Mouse (Mus musculus): ENCODE results near the gene Cd164l2. TPM values are rescaled to one million over a fixed set of nuclear protein-coding genes. Genes with fewer than 3 reads are reported as not detected.

Gene Cd164l2
- total RNA-seq, 1 experiment = 2.2 TPM

GRCm38 (mm10) chr4:133257230-133257629 lies 45.3 kb downstream of the Cd164l2 start:
- Histone ChIP-seq H3K9ac (ENCODE audit: insufficient read depth, low read depth, low read length, poor library complexity, severe bottlenecking) (peak overlapping the region; percentile 36; the same call in 1 of the 2 replicates), H3K4me1 (ENCODE audit: control insufficient read depth in 2 of 2, insufficient read depth in 2 of 2, low read length in 2 of 2, poor library complexity in 1 of 2) (peaks cover 0 to 12% of the 10 kb centered on the region in 2 experiments; a peak in 1 of 4 replicates), H3K36me3 (ENCODE audit: control insufficient read depth, insufficient read depth, low read length, poor library complexity, severe bottlenecking) (no peaks in the 10 kb centered on the region), H3K9me3 (ENCODE audit: control insufficient read depth, insufficient read depth, low read depth, low read length) (no peaks in the 10 kb centered on the region), H3K27ac (ENCODE audit: insufficient read depth, low read depth, low read length, poor library complexity, severe bottlenecking) (no peak overlapping the region), H3K4me3 (ENCODE audit: insufficient read depth in 1 of 2, low read depth in 1 of 2, low read length in 2 of 2, poor library complexity in 1 of 2, severe bottlenecking in 1 of 2) (peak overlapping the region; percentile 49 to 55)
- TF ChIP-seq ZNF384 (IDR thresholded peaks at IDR 0.05; ENCODE audit: low read depth, low read length) = no peak
- no peak for TF ChIP-seq CHD2 (IDR thresholded peaks at IDR 0.05; ENCODE audit: low read depth, low read length)
- no peak for TF ChIP-seq MAFK (IDR thresholded peaks at IDR 0.05; ENCODE audit: insufficient read depth, low read depth, low read length)
- TF ChIP-seq HCFC1 (IDR thresholded peaks at IDR 0.05; ENCODE audit: borderline replicate concordance, insufficient read depth, low read length) = no peak
- TF ChIP-seq ZC3H11A (IDR thresholded peaks at IDR 0.05; ENCODE audit: borderline replicate concordance, low read depth, low read length) = no peak
- DNase-seq (ENCODE audit: low read depth, low spot score) = no peak
- in situ Hi-C loops (cut with MboI; ENCODE audit: low sequenced_read_pairs in 2 of 2, unreplicated experiment in 2 of 2) = no loop called here

GRCm38 (mm10) chr4:133257798-133258408 lies 46.0 kb downstream of the Cd164l2 start:
- no peaks in the 10 kb centered on the region for H3K36me3 ChIP-seq (ENCODE audit: control insufficient read depth, insufficient read depth, low read length, poor library complexity, severe bottlenecking)
- DNase-seq (ENCODE audit: low read depth, low spot score) = no peak
- H3K4me3 ChIP-seq (ENCODE audit: insufficient read depth in 1 of 2, low read depth in 1 of 2, low read length in 2 of 2, poor library complexity in 1 of 2, severe bottlenecking in 1 of 2) = no peak overlapping the region
- no peak overlapping the region for H3K9ac ChIP-seq (ENCODE audit: insufficient read depth, low read depth, low read length, poor library complexity, severe bottlenecking)
- H3K9me3 ChIP-seq (ENCODE audit: control insufficient read depth, insufficient read depth, low read depth, low read length) = no peaks in the 10 kb centered on the region
- TF ChIP-seq MAFK (IDR thresholded peaks at IDR 0.05; ENCODE audit: insufficient read depth, low read depth, low read length) (no peak), ZC3H11A (IDR thresholded peaks at IDR 0.05; ENCODE audit: borderline replicate concordance, low read depth, low read length) (no peak), CHD2 (IDR thresholded peaks at IDR 0.05; ENCODE audit: low read depth, low read length) (no peak), ZNF384 (IDR thresholded peaks at IDR 0.05; ENCODE audit: low read depth, low read length) (no peak), HCFC1 (IDR thresholded peaks at IDR 0.05; ENCODE audit: borderline replicate concordance, insufficient read depth, low read length) (no peak)
- in situ Hi-C loops (cut with MboI; ENCODE audit: low sequenced_read_pairs in 2 of 2, unreplicated experiment in 2 of 2) = no loop called here
- peaks cover 0 to 18% of the 10 kb centered on the region in 2 experiments; a peak in 1 of 4 replicates for H3K4me1 ChIP-seq (ENCODE audit: control insufficient read depth in 2 of 2, insufficient read depth in 2 of 2, low read length in 2 of 2, poor library complexity in 1 of 2)
- no peak overlapping the region for H3K27ac ChIP-seq (ENCODE audit: insufficient read depth, low read depth, low read length, poor library complexity, severe bottlenecking)

- H3K4me1 ChIP-seq (ENCODE audit: control insufficient read depth in 2 of 2, insufficient read depth in 2 of 2, low read length in 2 of 2, poor library complexity in 1 of 2) = peaks cover 0 to 16% of the 10 kb centered on the region in 2 experiments; a peak in 1 of 4 replicates
- H3K9ac ChIP-seq (ENCODE audit: insufficient read depth, low read depth, low read length, poor library complexity, severe bottlenecking) = peak overlapping the region; percentile 13; the same call in 1 of the 2 replicates
- no peaks in the 10 kb centered on the region for H3K9me3 ChIP-seq (ENCODE audit: control insufficient read depth, insufficient read depth, low read depth, low read length)
- TF ChIP-seq ZC3H11A (IDR thresholded peaks at IDR 0.05; ENCODE audit: borderline replicate concordance, low read depth, low read length) = no peak
- TF ChIP-seq HCFC1 (IDR thresholded peaks at IDR 0.05; ENCODE audit: borderline replicate concordance, insufficient read depth, low read length) = no peak
- H3K27ac ChIP-seq (ENCODE audit: insufficient read depth, low read depth, low read length, poor library complexity, severe bottlenecking) = no peak overlapping the region
- H3K4me3 ChIP-seq (ENCODE audit: insufficient read depth in 1 of 2, low read depth in 1 of 2, low read length in 2 of 2, poor library complexity in 1 of 2, severe bottlenecking in 1 of 2) = peak overlapping the region in 1 of 2 experiments; percentile 5; a peak in 1 of 4 replicates
- DNase-seq (ENCODE audit: low read depth, low spot score) = no peak
- in situ Hi-C loops (cut with MboI; ENCODE audit: low sequenced_read_pairs in 2 of 2, unreplicated experiment in 2 of 2) = no loop called here
- H3K36me3 ChIP-seq (ENCODE audit: control insufficient read depth, insufficient read depth, low read length, poor library complexity, severe bottlenecking) = peaks cover 13% of the 10 kb centered on the region
Measured at GRCm38 (mm10) chr4:133261641-133262374, 49.9 kb downstream of the Cd164l2 start.

GRCm38 (mm10) chr4:133262375-133262765 lies 50.4 kb downstream of the Cd164l2 start:
- DNase-seq (ENCODE audit: low read depth, low spot score) = no peak
- Histone ChIP-seq H3K27ac (ENCODE audit: insufficient read depth, low read depth, low read length, poor library complexity, severe bottlenecking) (no peak overlapping the region), H3K4me3 (ENCODE audit: insufficient read depth in 1 of 2, low read depth in 1 of 2, low read length in 2 of 2, poor library complexity in 1 of 2, severe bottlenecking in 1 of 2) (no peak overlapping the region; a peak in 1 of 4 replicates), H3K9ac (ENCODE audit: insufficient read depth, low read depth, low read length, poor library complexity, severe bottlenecking) (0 out of 2 replicates have a peak overlapping the region, but pooled peaks have one; percentile 18), H3K4me1 (ENCODE audit: control insufficient read depth in 2 of 2, insufficient read depth in 2 of 2, low read length in 2 of 2, poor library complexity in 1 of 2) (peaks cover 0 to 15% of the 10 kb centered on the region in 2 experiments; a peak in 1 of 4 replicates), H3K36me3 (ENCODE audit: control insufficient read depth, insufficient read depth, low read length, poor library complexity, severe bottlenecking) (peaks cover 17% of the 10 kb centered on the region), H3K9me3 (ENCODE audit: control insufficient read depth, insufficient read depth, low read depth, low read length) (no peaks in the 10 kb centered on the region)
- in situ Hi-C loops (cut with MboI; ENCODE audit: low sequenced_read_pairs in 2 of 2, unreplicated experiment in 2 of 2) = no loop called here
- no peak for TF ChIP-seq ZNF384 (IDR thresholded peaks at IDR 0.05; ENCODE audit: low read depth, low read length)
- TF ChIP-seq MAFK (IDR thresholded peaks at IDR 0.05; ENCODE audit: insufficient read depth, low read depth, low read length) = no peak
- TF ChIP-seq HCFC1 (IDR thresholded peaks at IDR 0.05; ENCODE audit: borderline replicate concordance, insufficient read depth, low read length) = no peak
- no peak for TF ChIP-seq ZC3H11A (IDR thresholded peaks at IDR 0.05; ENCODE audit: borderline replicate concordance, low read depth, low read length)
- no peak for TF ChIP-seq CHD2 (IDR thresholded peaks at IDR 0.05; ENCODE audit: low read depth, low read length)
